Mouse (Mus musculus) bone marrow, adult 2 months (tissue): Measurements from ENCODE around the gene Mecom. TPM values are rescaled to one million over a fixed set of nuclear protein-coding genes. Genes with fewer than 3 reads are reported as not detected.
"Not testable (repeated sequence)": the region's sequence is repeated elsewhere in the genome, so short reads cannot be mapped to it uniquely, and the experiment has no call there.

Experiments used
- H3K27ac ChIP-seq: fragments of 200-500 bp; 2 replicates; pipeline ENCODE4 v1.5.1; 2012; ENCODE audit warnings: low read depth, mild to moderate bottlenecking, control low read depth, inconsistent platforms, low read length; ENCODE audit not compliant: control insufficient read depth, poor library complexity, insufficient read depth
- H3K4me1 ChIP-seq: fragments of 200-500 bp; 2 replicates; pipeline ENCODE4 v1.6.1; 2011; ENCODE audit warnings: low read length; ENCODE audit not compliant: control insufficient read depth, insufficient read depth
- H3K4me3 ChIP-seq: fragments of 200-500 bp; replicated peaks from 2 replicates; pipeline ENCODE3; 2011; ENCODE audit warnings: mild to moderate bottlenecking, low read depth, low read length, control low read depth; ENCODE audit not compliant: control insufficient read depth
- CTCF ChIP-seq: fragments of 200-500 bp; IDR thresholded peaks from 2 replicates; pipeline ENCODE4 v1.5.1; 2011; ENCODE audit warnings: low read length, control low read depth; ENCODE audit not compliant: control insufficient read depth, insufficient read depth
- POLR2A ChIP-seq: fragments of 200-500 bp; IDR thresholded peaks from 2 replicates; pipeline ENCODE4 v1.6.1; 2011; ENCODE audit warnings: low read depth, mild to moderate bottlenecking, control low read depth, low read length, borderline replicate concordance; ENCODE audit not compliant: control insufficient read depth
- WGBS: fragments of 180-500 bp; shearing (Covaris S2); methylation state at CpG from one replicate; pipeline ENCODE4 v1.1.7; 2018; 5-methylcytosine and 5-hydroxymethylcytosine counted together
- polyA plus RNA-seq: library from polyadenylated mRNA; stranded (reverse); fragments of >200 nt; gene quantifications from 2 replicates; pipeline ENCODE4 v1.2.4, GENCODE M21; 2011; ENCODE audit warnings: low replicate concordance; ENCODE audit not compliant: missing spikeins, insufficient read depth, insufficient read length

Mecom gene
- polyA plus RNA-seq, result 0.70 and 1.4 TPM in 2 replicates

DNA sequence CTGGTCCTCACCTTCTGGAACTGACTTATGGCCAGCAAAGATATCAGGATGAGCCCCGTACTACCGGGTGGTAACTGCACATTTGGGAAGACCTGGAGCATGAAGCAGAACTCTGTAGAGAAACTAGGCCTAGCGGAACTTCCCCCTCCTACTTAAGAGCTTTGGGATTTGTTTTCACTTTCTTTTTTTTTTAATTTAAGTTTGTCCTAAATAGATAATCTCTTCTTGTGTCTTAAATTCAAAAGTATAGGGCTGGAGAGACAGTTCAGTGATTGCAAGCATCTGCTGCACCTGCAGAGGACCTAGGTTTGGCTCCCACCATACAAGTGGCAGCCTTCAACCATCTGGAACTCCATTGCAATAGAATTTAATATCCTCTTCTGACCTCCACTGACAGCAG lies at the start of gene Mecom:
Mecom (minus strand) TSS at position 101 of the 400 bp plus-strand sequence.
- Histone ChIP-seq H3K4me1 (no peaks in the 10 kb centered on the region), H3K4me3 (no peak within 1 kb of the TSS), H3K27ac (no peak within 1 kb of the TSS)
- TF ChIP-seq POLR2A (no peak), CTCF (no peak)
- WGBS, result 81% methylated on average over 3 of the region's 3 CpGs

GRCm38 (mm10) chr3:30597271-30597670 lies 49.5 kb upstream of the Mecom start:
- TF ChIP-seq POLR2A, result no peak
- no peak for TF ChIP-seq CTCF
- H3K4me3 ChIP-seq, result no peak overlapping the region
- H3K4me1 ChIP-seq, result no peaks in the 10 kb centered on the region
- no peak overlapping the region for H3K27ac ChIP-seq
- WGBS, result 85% methylated on average over 7 of the region's 7 CpGs

DNA sequence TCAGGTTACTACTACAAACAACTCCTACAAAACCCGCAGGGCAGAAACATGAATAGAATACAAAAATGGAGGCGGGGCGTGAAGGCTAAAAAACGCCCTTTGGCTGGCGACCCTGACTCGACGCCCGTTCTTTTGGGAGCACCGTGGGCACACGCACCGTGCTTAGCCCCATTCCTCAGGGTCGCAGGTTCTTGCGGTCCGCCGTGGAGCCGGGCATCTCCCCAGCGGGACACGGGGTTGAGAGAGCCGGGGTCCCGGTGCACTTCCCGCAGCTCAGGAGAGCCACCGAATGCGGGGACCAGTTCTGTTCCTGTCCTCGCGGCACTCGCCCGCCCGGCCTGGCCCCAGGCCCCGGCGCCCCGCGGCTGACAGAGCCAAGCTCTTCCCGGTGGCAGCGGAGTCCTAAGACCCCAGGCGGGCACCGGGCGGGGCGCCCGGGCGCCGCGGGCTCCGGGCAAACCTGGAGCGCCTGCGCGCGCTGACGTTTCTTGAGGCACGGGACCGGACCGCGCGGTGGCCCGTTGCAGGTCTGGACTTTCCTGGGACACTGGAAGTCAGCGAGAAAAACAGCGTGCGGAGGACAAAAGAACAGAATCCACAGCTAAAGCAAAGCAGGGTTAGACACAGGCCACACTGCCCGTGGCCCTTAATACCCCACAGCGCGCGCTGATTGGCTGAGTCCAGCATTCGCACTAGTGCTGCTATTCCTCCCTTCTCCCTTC lies 47.5 kb upstream of the Mecom start:
- WGBS, result under 1% methylated on average over 62 of the region's 62 CpGs
- H3K4me1 ChIP-seq, result no peaks in the 10 kb centered on the region
- H3K27ac ChIP-seq, result peak overlapping the region; percentile 27; the same call in 1 of the 2 replicates
- no peak for TF ChIP-seq CTCF
- TF ChIP-seq POLR2A, result 0 out of 2 replicates have a peak, but pooled peaks have one; percentile 19
- peak overlapping the region; percentile 69 for H3K4me3 ChIP-seq

DNA sequence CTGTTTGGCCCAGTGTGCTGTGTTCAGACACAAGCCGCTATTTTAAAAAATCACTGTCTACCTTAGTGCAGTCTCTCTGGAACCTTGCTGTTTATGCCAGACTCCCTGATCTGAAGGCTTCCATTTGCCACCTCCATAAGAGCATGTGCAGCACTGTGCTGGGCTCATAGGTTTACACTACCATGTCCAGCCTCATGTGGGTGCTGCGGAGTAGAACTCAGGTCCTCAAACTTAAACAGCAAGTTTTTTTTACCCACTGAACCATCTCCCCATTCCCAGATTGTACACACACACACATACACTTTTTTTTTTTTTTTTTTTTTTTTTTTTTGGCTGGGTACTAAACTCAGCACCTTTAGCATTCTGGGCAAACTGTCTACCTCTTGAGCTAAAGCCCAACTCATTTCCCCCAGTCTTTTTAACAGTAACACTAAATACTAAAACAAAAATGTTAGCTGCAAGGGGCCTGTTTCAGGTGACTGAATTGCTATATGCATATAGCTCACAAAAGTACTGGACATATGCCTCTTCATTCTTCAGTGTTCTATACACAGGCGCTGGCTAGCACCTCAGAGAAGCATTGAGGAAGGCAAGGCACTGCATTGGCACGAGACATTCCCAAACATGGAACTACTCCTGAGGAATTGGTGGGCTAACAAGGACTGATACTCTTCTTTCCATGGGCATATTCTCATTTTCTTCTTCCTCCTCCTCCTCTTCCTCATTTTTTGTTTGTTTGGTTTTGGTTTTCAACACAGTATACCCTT lies 46.1 kb upstream of the Mecom start:
- TF ChIP-seq POLR2A (no peak), CTCF (no peak)
- Histone ChIP-seq H3K4me1 (no peaks in the 10 kb centered on the region), H3K4me3 (no peak overlapping the region), H3K27ac (no peak overlapping the region)
- WGBS, result 76% methylated on average over 4 of the region's 4 CpGs

DNA sequence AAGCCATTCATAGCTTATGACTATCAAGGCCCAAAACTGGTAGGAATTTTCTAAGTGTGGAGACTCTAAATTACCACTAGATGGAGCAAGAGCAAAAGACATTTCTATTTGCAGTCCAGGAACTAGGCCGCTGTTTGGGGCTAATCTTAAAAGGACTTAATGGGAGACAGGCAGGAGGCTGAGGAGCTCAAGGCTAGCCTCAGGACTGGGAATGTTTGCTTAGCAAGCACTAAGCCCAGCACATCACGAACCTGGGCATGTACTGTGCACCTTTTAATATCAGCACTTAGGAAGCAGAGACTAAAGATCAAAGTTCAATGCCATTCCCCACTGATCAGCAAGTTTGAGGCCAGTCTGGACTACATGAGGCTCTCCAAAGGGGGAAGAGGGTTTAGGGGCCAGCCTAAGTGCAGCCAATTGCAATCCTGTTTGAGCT lies 44.6 kb upstream of the Mecom start:
- 3% methylated on average over 2 of the region's 2 CpGs for WGBS
- Histone ChIP-seq H3K27ac (no peak overlapping the region), H3K4me3 (no peak overlapping the region), H3K4me1 (no peaks in the 10 kb centered on the region)
- TF ChIP-seq CTCF (no peak), POLR2A (no peak)

- no peak overlapping the region for H3K4me3 ChIP-seq
- no peak overlapping the region for H3K27ac ChIP-seq
- WGBS, result 74% methylated on average over 6 of the region's 6 CpGs
- TF ChIP-seq CTCF, result no peak
- no peak for TF ChIP-seq POLR2A
- no peaks in the 10 kb centered on the region for H3K4me1 ChIP-seq
Measured at GRCm38 (mm10) chr3:30588865-30589264, 41.1 kb upstream of the Mecom start.

- whole genome bisulfite sequencing, result 77% methylated on average over 2 of the region's 2 CpGs
- no peak overlapping the region for H3K4me3 ChIP-seq
- no peak for TF ChIP-seq POLR2A
- no peak for TF ChIP-seq CTCF
- no peaks in the 10 kb centered on the region for H3K4me1 ChIP-seq
- no peak overlapping the region for H3K27ac ChIP-seq
Measured at GRCm38 (mm10) chr3:30573549-30573948, 25.7 kb upstream of the Mecom start.

- H3K4me1 ChIP-seq, H3K4me3 ChIP-seq, H3K27ac ChIP-seq: not testable (repeated sequence)
- 83% methylated on average over 1 of the region's 2 CpGs for WGBS
Measured at GRCm38 (mm10) chr3:30566333-30566732, 18.5 kb upstream of the Mecom start.
